Mouse (Mus musculus) spleen, embryonic (tissue): ENCODE measurements around the gene Ofcc1.

Source experiments
- CTCF ChIA-PET: fragments of 350-600 bp; sonication (Branson Sonifier 250); formaldehyde crosslinking; loops from one replicate; lab custom pipeline; 2022; lab: Charles Lee

The Ofcc1 gene

GRCm38 (mm10) chr13:39997901-39998300, 363.3 kb downstream of the Ofcc1 start:
- CTCF ChIA-PET: no interaction called here

- CTCF ChIA-PET: no interaction called here
These were observed 381.8 kb downstream of the Ofcc1 start for GRCm38 (mm10) chr13:39979294-39980061.

GRCm38 (mm10) chr13:39968349-39969016, 392.8 kb downstream of the Ofcc1 start:
- CTCF ChIA-PET: no interaction called here

GRCm38 (mm10) chr13:39957226-39957625, 404.0 kb downstream of the Ofcc1 start:
- CTCF ChIA-PET: no interaction called here

GRCm38 (mm10) chr13:39956017-39956416, 405.2 kb downstream of the Ofcc1 start:
- CTCF ChIA-PET: no interaction called here
